Mouse (Mus musculus): ENCODE data around the gene Wfs1. TPM values are rescaled to one million over a fixed set of nuclear protein-coding genes. Genes with fewer than 3 reads are reported as not detected.
"Not testable (repeated sequence)": the region's sequence is repeated elsewhere in the genome, so short reads cannot be mapped to it uniquely, and the experiment has no call there.

Gene Wfs1
- polyA plus RNA-seq, 1 experiment from 2014 or later: 9.7 TPM

GRCm38 (mm10) chr5:37010666-37011317 lies 21.8 kb upstream of the Wfs1 start:
- Histone ChIP-seq H3K9ac (no peak overlapping the region), H3K9me3 (0 out of 2 replicates have a peak, but pooled peaks cover 5% of the 10 kb centered on the region), H3K4me1 (no peaks in the 10 kb centered on the region), H3K27ac (no peak overlapping the region), H3K4me3 (no peak overlapping the region), H3K36me3 (no peaks in the 10 kb centered on the region), H3K4me2 (replicated peaks) (no peak overlapping the region), H3K27me3 (no peaks in the 10 kb centered on the region)
- WGBS: 78% methylated on average over 10 of the region's 10 CpGs
- ATAC-seq (ENCODE audit: insufficient number of reproducible peaks, insufficient read depth, low FRiP score, low TSS enrichment): no peak

GRCm38 (mm10) chr5:37009761-37010160 lies 20.8 kb upstream of the Wfs1 start:
- ATAC-seq (ENCODE audit: insufficient number of reproducible peaks, insufficient read depth, low FRiP score, low TSS enrichment); H3K4me3 ChIP-seq; H3K27ac ChIP-seq; H3K36me3 ChIP-seq; H3K4me2 ChIP-seq (replicated peaks); H3K9ac ChIP-seq; H3K9me3 ChIP-seq; H3K4me1 ChIP-seq; H3K27me3 ChIP-seq: not testable (repeated sequence)
- 29% methylated on average over 13 of the region's 13 CpGs for WGBS

DNA sequence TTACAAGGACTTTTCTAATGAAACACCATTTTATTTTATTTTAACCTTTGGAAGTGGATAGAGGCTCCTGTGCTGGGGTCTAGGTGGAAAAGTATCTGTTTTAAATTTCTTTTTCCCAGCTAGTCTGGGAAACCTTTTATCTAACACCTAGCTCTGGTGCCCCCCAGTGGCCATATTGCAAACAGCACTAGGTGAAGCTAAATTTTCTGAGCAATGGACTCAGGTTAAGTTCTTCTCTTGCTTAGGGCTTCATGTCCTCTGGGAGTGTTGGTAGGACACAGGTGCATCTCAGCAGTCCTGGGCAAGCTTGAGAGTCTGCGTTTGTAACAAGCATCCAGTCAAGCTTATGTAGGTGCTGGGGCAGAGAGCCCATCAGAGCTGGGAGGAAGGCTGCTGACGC lies 13.0 kb upstream of the Wfs1 start:
- 57% methylated on average over 2 of the region's 2 CpGs for WGBS
- no peak for ATAC-seq (ENCODE audit: insufficient number of reproducible peaks, insufficient read depth, low FRiP score, low TSS enrichment)

GRCm38 (mm10) chr5:37001002-37001401 lies 12.0 kb upstream of the Wfs1 start:
- H3K9me3 ChIP-seq: no peaks in the 10 kb centered on the region
- WGBS: 77% methylated on average over 9 of the region's 9 CpGs
- H3K27me3 ChIP-seq: no peaks in the 10 kb centered on the region
- H3K27ac ChIP-seq: no peak overlapping the region
- H3K4me3 ChIP-seq: no peak overlapping the region
- H3K9ac ChIP-seq: no peak overlapping the region
- H3K4me2 ChIP-seq (replicated peaks): no peak overlapping the region
- no peaks in the 10 kb centered on the region for H3K36me3 ChIP-seq
- H3K4me1 ChIP-seq: no peaks in the 10 kb centered on the region
- ATAC-seq (ENCODE audit: insufficient number of reproducible peaks, insufficient read depth, low FRiP score, low TSS enrichment): no peak

More for the DNA sequence above, 13.0 kb upstream of the Wfs1 start:
- Histone ChIP-seq H3K4me2 (replicated peaks) (no peak overlapping the region), H3K9me3 (no peaks in the 10 kb centered on the region), H3K36me3 (no peaks in the 10 kb centered on the region), H3K4me1 (no peaks in the 10 kb centered on the region), H3K27me3 (no peaks in the 10 kb centered on the region), H3K9ac (no peak overlapping the region), H3K4me3 (no peak overlapping the region), H3K27ac (no peak overlapping the region)

DNA sequence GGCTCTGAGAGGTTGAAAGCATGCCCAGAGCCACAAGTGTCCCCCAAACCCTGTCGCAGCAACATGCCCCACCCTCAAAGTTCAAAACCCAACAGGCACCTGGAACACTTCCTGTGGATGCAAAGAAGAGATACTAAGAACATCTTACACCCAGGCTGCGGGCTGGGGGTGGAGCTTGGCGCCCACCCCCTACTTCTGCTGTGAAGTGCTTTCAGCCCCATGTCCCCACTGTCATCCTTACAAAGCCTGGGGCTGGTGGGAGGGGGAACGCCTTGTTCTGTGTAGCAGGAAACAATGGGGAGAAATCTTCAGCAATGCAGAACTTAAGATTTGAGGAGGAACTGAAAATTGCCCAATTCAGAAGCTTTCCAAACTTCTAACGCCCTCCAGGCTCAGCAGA lies 9.0 kb upstream of the Wfs1 start:
- 41% methylated on average over 5 of the region's 5 CpGs for WGBS
- Histone ChIP-seq H3K27me3 (no peaks in the 10 kb centered on the region), H3K4me3 (no peak overlapping the region), H3K4me2 (replicated peaks) (no peak overlapping the region), H3K9ac (no peak overlapping the region), H3K9me3 (no peaks in the 10 kb centered on the region), H3K36me3 (no peaks in the 10 kb centered on the region), H3K27ac (no peak overlapping the region), H3K4me1 (no peaks in the 10 kb centered on the region)
- ATAC-seq (ENCODE audit: insufficient number of reproducible peaks, insufficient read depth, low FRiP score, low TSS enrichment): no peak

GRCm38 (mm10) chr5:36996410-36996809 lies 7.4 kb upstream of the Wfs1 start:
- Histone ChIP-seq H3K4me3 (no peak overlapping the region), H3K4me2 (replicated peaks) (no peak overlapping the region), H3K9me3 (no peaks in the 10 kb centered on the region), H3K9ac (no peak overlapping the region), H3K36me3 (no peaks in the 10 kb centered on the region), H3K27me3 (no peaks in the 10 kb centered on the region), H3K27ac (no peak overlapping the region), H3K4me1 (no peaks in the 10 kb centered on the region)
- 86% methylated on average over 14 of the region's 14 CpGs for WGBS
- ATAC-seq (ENCODE audit: insufficient number of reproducible peaks, insufficient read depth, low FRiP score, low TSS enrichment): no peak

- H3K4me3 ChIP-seq: no peak overlapping the region
- H3K9me3 ChIP-seq: no peaks in the 10 kb centered on the region
- H3K36me3 ChIP-seq: no peaks in the 10 kb centered on the region
- no peak for ATAC-seq (ENCODE audit: insufficient number of reproducible peaks, insufficient read depth, low FRiP score, low TSS enrichment)
- no peak overlapping the region for H3K4me2 ChIP-seq (replicated peaks)
- no peak overlapping the region for H3K27ac ChIP-seq
- WGBS: 80% methylated on average over 3 of the region's 3 CpGs
- H3K27me3 ChIP-seq: peaks cover 3% of the 10 kb centered on the region; the same call in 1 of the 2 replicates
- H3K4me1 ChIP-seq: peaks cover 5% of the 10 kb centered on the region; the same call in 1 of the 2 replicates
- H3K9ac ChIP-seq: no peak overlapping the region
Observed at GRCm38 (mm10) chr5:36990631-36991350, 1.8 kb upstream of the Wfs1 start.

GRCm38 (mm10) chr5:36990196-36990595 lies 1.2 kb upstream of the Wfs1 start:
- Histone ChIP-seq H3K4me2 (replicated peaks) (no peak overlapping the region), H3K4me1 (peaks cover 5% of the 10 kb centered on the region; the same call in 1 of the 2 replicates), H3K27ac (no peak overlapping the region), H3K4me3 (no peak overlapping the region), H3K36me3 (no peaks in the 10 kb centered on the region), H3K9ac (no peak overlapping the region), H3K27me3 (peaks cover 3% of the 10 kb centered on the region; the same call in 1 of the 2 replicates), H3K9me3 (no peaks in the 10 kb centered on the region)
- 65% methylated on average over 3 of the region's 3 CpGs for WGBS
- no peak for ATAC-seq (ENCODE audit: insufficient number of reproducible peaks, insufficient read depth, low FRiP score, low TSS enrichment)

GRCm38 (mm10) chr5:36989625-36989977 lies 596 bp upstream of the Wfs1 start:
- no peaks in the 10 kb centered on the region for H3K9me3 ChIP-seq
- H3K36me3 ChIP-seq: no peaks in the 10 kb centered on the region
- WGBS: 8% methylated on average over 3 of the region's 3 CpGs
- peak overlapping the region; percentile 93 for H3K4me2 ChIP-seq (replicated peaks)
- peaks cover 3% of the 10 kb centered on the region; the same call in 1 of the 2 replicates for H3K27me3 ChIP-seq
- no peak overlapping the region for H3K9ac ChIP-seq
- no peak for ATAC-seq (ENCODE audit: insufficient number of reproducible peaks, insufficient read depth, low FRiP score, low TSS enrichment)
- H3K27ac ChIP-seq: no peak overlapping the region
- H3K4me3 ChIP-seq: peak overlapping the region; percentile 77; the same call in 1 of the 2 replicates
- peaks cover 5% of the 10 kb centered on the region; the same call in 1 of the 2 replicates for H3K4me1 ChIP-seq

GRCm38 (mm10) chr5:36988124-36988780 lies 753 bp downstream of the Wfs1 start:
- peak overlapping the region; percentile 77 for H3K4me3 ChIP-seq
- H3K4me1 ChIP-seq: peaks cover 5% of the 10 kb centered on the region; the same call in 1 of the 2 replicates
- no peaks in the 10 kb centered on the region for H3K9me3 ChIP-seq
- WGBS: 12% methylated on average over 24 of the region's 24 CpGs
- peak overlapping the region; percentile 93 for H3K4me2 ChIP-seq (replicated peaks)
- peak; percentile 22 for ATAC-seq (ENCODE audit: insufficient number of reproducible peaks, insufficient read depth, low FRiP score, low TSS enrichment)
- no peaks in the 10 kb centered on the region for H3K36me3 ChIP-seq
- peaks cover 3% of the 10 kb centered on the region; the same call in 1 of the 2 replicates for H3K27me3 ChIP-seq
- 0 out of 2 replicates have a peak overlapping the region, but pooled peaks have one; percentile 57 for H3K27ac ChIP-seq
- H3K9ac ChIP-seq: peak overlapping the region; percentile 85

DNA sequence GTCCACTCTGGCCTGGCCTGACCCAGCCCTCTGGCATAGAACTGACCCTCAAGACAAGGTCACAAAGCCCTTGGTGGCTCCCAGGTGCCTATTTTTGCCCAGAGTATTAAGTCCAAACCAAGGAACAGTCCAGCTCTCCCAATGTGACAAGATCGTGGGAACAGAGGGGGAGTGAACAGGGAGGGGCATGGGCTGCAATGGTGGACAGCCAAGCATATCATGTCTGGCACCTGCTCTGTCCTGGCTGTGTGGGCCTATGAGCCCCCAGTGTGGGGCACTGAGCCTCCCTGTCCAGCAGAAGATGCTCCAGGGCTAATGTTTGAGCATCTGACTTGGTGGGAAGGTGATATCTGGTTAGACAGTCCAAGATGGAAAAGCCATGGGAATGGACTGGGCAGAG lies 2.4 kb downstream of the Wfs1 start:
- H3K36me3 ChIP-seq: no peaks in the 10 kb centered on the region
- H3K27me3 ChIP-seq: peaks cover 3% of the 10 kb centered on the region; the same call in 1 of the 2 replicates
- no peak overlapping the region for H3K4me3 ChIP-seq
- no peak for ATAC-seq (ENCODE audit: insufficient number of reproducible peaks, insufficient read depth, low FRiP score, low TSS enrichment)
- WGBS: 78% methylated on average over 1 of the region's 1 CpGs
- no peak overlapping the region for H3K4me2 ChIP-seq (replicated peaks)
- H3K9ac ChIP-seq: no peak overlapping the region
- H3K27ac ChIP-seq: no peak overlapping the region
- H3K9me3 ChIP-seq: no peaks in the 10 kb centered on the region
- H3K4me1 ChIP-seq: peaks cover 5% of the 10 kb centered on the region; the same call in 1 of the 2 replicates
